Mouse (Mus musculus) spleen, adult 2 months (tissue): ENCODE measurements around the gene Mllt11.

Experiments used
- CTCF ChIP-seq: fragments of 200-500 bp; IDR thresholded peaks from 2 replicates; pipeline ENCODE4 v1.5.1; 2011; ENCODE audit warnings: mild to moderate bottlenecking, inconsistent platforms; ENCODE audit not compliant: insufficient read depth, insufficient read length, insufficient replicate concordance; ENCODE audit errors: extremely low read depth
- POLR2A ChIP-seq: fragments of 200-500 bp; IDR thresholded peaks from 2 replicates; pipeline ENCODE4 v1.6.1; 2011; ENCODE audit warnings: low read depth, low read length, inconsistent platforms

DNA sequence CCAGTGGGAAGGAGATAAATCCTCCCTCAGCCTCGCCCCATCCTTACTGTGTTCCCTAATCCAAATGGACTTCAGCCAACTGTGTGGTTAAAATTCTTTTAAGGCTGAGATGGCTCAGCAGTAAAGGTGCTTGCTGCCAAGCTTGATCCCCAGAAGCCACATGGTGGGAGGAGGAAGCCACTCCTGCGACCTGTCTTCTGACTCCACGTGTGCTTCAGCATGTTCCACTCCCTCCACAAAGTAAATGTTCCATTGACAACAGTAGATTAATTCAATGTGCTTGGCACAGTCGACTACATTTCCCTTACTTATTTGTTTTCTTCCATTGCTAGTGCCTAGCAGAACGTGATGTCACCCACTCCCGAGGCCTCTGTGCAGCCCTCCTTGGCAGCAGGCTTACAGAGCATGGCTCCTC, 37.2 kb downstream of the Mllt11 start:
- TF ChIP-seq CTCF: no peak
- TF ChIP-seq POLR2A: no peak
